Mouse (Mus musculus) stomach, embryonic 14.5 days (tissue): ENCODE measurements around the gene Zfp282. TPM values are rescaled to one million over a fixed set of nuclear protein-coding genes. Genes with fewer than 3 reads are reported as not detected.

ENCODE experiments used
- ATAC-seq: fragments of 200-750 bp; cut with Nextera tagmentation; 2 replicates; pipeline ENCODE4 v1.8.0; 2017; ENCODE audit warnings: low read depth, moderate TSS enrichment; ENCODE audit not compliant: insufficient number of reproducible peaks, insufficient read depth, low FRiP score
- H3K27ac ChIP-seq: fragments of 300-500 bp; sonication (generic); 2 replicates; pipeline ENCODE4 v1.5.1; 2014; ENCODE audit warnings: mild to moderate bottlenecking, low read length, moderate library complexity, mixed read lengths
- H3K27me3 ChIP-seq: fragments of 300-500 bp; sonication (generic); 2 replicates; pipeline ENCODE4 v1.6.1; 2014; ENCODE audit warnings: low read length, control low read depth, mixed read lengths; ENCODE audit not compliant: control insufficient read depth, insufficient read depth
- H3K36me3 ChIP-seq: fragments of 300-500 bp; sonication (generic); 2 replicates; pipeline ENCODE4 v1.6.1; 2014; ENCODE audit warnings: mild to moderate bottlenecking, control low read depth, low read length, moderate library complexity, mixed read lengths; ENCODE audit not compliant: control insufficient read depth, insufficient read depth
- H3K4me1 ChIP-seq: fragments of 300-500 bp; sonication (generic); 2 replicates; pipeline ENCODE4 v1.6.1; 2014; ENCODE audit warnings: low read length, control low read depth, mixed read lengths; ENCODE audit not compliant: control insufficient read depth, insufficient read depth
- H3K4me2 ChIP-seq: fragments of 300-500 bp; sonication (generic); replicated peaks from 2 replicates; pipeline ENCODE4 v1.6.1; 2014; ENCODE audit warnings: low read depth, low read length, control low read depth
- H3K4me3 ChIP-seq: fragments of 300-500 bp; sonication (generic); 2 replicates; pipeline ENCODE4 v1.5.1; 2014; ENCODE audit warnings: low read depth, low read length, control low read depth
- H3K9ac ChIP-seq: fragments of 300-500 bp; sonication (generic); replicated peaks from 2 replicates; pipeline ENCODE4 v1.6.1; 2014; ENCODE audit warnings: low read depth, mild to moderate bottlenecking, control low read depth, low read length, moderate library complexity, mixed read lengths
- H3K9me3 ChIP-seq: fragments of 300-500 bp; sonication (generic); 2 replicates; pipeline ENCODE4 v1.6.1; 2016; ENCODE audit warnings: low read depth, low read length, control low read depth; ENCODE audit not compliant: control insufficient read depth
- WGBS: fragments of 180-500 bp; shearing (Covaris S2); extraction: QIAGEN DNeasy Blood & Tissue Kit; methylation state at CpG from one replicate; pipeline ENCODE4 v1.1.7; 2014; 5-methylcytosine and 5-hydroxymethylcytosine counted together
- polyA plus RNA-seq: library from polyadenylated mRNA; unstranded; fragments of >200 nt; fragmentation: Nextera tagmentation; extraction: Ambion mirVana; gene quantifications from 2 replicates; pipeline ENCODE4 v1.2.1, GENCODE M21; 2014

Gene Zfp282
- 13.4 and 13.8 TPM in 2 replicates for polyA plus RNA-seq

- WGBS: 7% methylated on average over 9 of the region's 9 CpGs
- peaks cover 14% of the 10 kb centered on the region for H3K4me1 ChIP-seq
- H3K4me2 ChIP-seq: peak within 1 kb of the TSS; percentile 86
- H3K27ac ChIP-seq: peak within 1 kb of the TSS; percentile 98
- no peaks in the 10 kb centered on the region for H3K27me3 ChIP-seq
- H3K36me3 ChIP-seq: peaks cover 18% of the 10 kb centered on the region
- H3K9ac ChIP-seq: peak within 1 kb of the TSS; percentile 77
- H3K9me3 ChIP-seq: no peaks in the 10 kb centered on the region
- no peak for ATAC-seq
- H3K4me3 ChIP-seq: peak within 1 kb of the TSS; percentile 81
Measured at GRCm38 (mm10) chr6:47877058-47877457, at the start of gene Zfp282. Gene Zfp282 (plus strand): TSS chr6:47877204.

GRCm38 (mm10) chr6:47827462-47827861, 49.5 kb upstream of the Zfp282 start:
- Histone ChIP-seq H3K4me3 (no peak overlapping the region), H3K27me3 (no peaks in the 10 kb centered on the region), H3K4me2 (no peak overlapping the region), H3K9me3 (no peaks in the 10 kb centered on the region), H3K27ac (no peak overlapping the region), H3K9ac (no peak overlapping the region), H3K36me3 (peaks cover 8% of the 10 kb centered on the region; the same call in 1 of the 2 replicates), H3K4me1 (no peaks in the 10 kb centered on the region)
- no peak for ATAC-seq
- WGBS: 88% methylated on average over 4 of the region's 4 CpGs

- no peak for ATAC-seq
- H3K27ac ChIP-seq: no peak overlapping the region
- 0 out of 2 replicates have a peak overlapping the region, but pooled peaks have one; percentile 56 for H3K4me2 ChIP-seq
- H3K4me1 ChIP-seq: no peaks in the 10 kb centered on the region
- H3K4me3 ChIP-seq: no peak overlapping the region
- peaks cover 7% of the 10 kb centered on the region; the same call in 1 of the 2 replicates for H3K36me3 ChIP-seq
- WGBS: 36% methylated on average over 1 of the region's 1 CpGs
- no peaks in the 10 kb centered on the region for H3K9me3 ChIP-seq
- no peaks in the 10 kb centered on the region for H3K27me3 ChIP-seq
- H3K9ac ChIP-seq: no peak overlapping the region
Measured at GRCm38 (mm10) chr6:47828950-47829349, 48.1 kb upstream of the Zfp282 start.

- H3K27ac ChIP-seq: peak within 1 kb of the TSS; percentile 58; the same call in 1 of the 2 replicates
- H3K9ac ChIP-seq: peak within 1 kb of the TSS; percentile 72
- H3K4me3 ChIP-seq: peak within 1 kb of the TSS; percentile 91
- H3K9me3 ChIP-seq: no peaks in the 10 kb centered on the region
- 1% methylated on average over 63 of the region's 64 CpGs for WGBS
- peak within 1 kb of the TSS; percentile 56 for H3K4me2 ChIP-seq
- no peaks in the 10 kb centered on the region for H3K27me3 ChIP-seq
- H3K36me3 ChIP-seq: peaks cover 2% of the 10 kb centered on the region; the same call in 1 of the 2 replicates
- peak; percentile 90 for ATAC-seq
- H3K4me1 ChIP-seq: no peaks in the 10 kb centered on the region
Measured at GRCm38 (mm10) chr6:47830104-47831078, 46.6 kb upstream of the Zfp282 start, which contains the start of gene Zfp786. Gene Zfp786 (minus strand): TSS chr6:47830867.

- 0 out of 2 replicates have a peak, but pooled peaks cover 3% of the 10 kb centered on the region for H3K4me1 ChIP-seq
- H3K9ac ChIP-seq: no peak overlapping the region
- H3K4me3 ChIP-seq: no peak overlapping the region
- no peaks in the 10 kb centered on the region for H3K27me3 ChIP-seq
- no peaks in the 10 kb centered on the region for H3K9me3 ChIP-seq
- H3K27ac ChIP-seq: no peak overlapping the region
- ATAC-seq: no peak
- 79% methylated on average over 1 of the region's 1 CpGs for WGBS
- no peaks in the 10 kb centered on the region for H3K36me3 ChIP-seq
- no peak overlapping the region for H3K4me2 ChIP-seq
Measured at GRCm38 (mm10) chr6:47832220-47832619, 44.8 kb upstream of the Zfp282 start.

- Histone ChIP-seq H3K36me3 (no peaks in the 10 kb centered on the region), H3K9me3 (no peaks in the 10 kb centered on the region), H3K4me2 (peak within 1 kb of the TSS; percentile 58), H3K27ac (peak within 1 kb of the TSS; percentile 95), H3K4me1 (0 out of 2 replicates have a peak, but pooled peaks cover 5% of the 10 kb centered on the region), H3K4me3 (peak within 1 kb of the TSS; percentile 98), H3K9ac (peak within 1 kb of the TSS; percentile 89), H3K27me3 (no peaks in the 10 kb centered on the region)
- WGBS: under 1% methylated on average over 52 of the region's 52 CpGs
- peak; percentile 95 for ATAC-seq
Measured at GRCm38 (mm10) chr6:47835482-47835983, 41.5 kb upstream of the Zfp282 start, which contains the start of gene Zfp398. Gene Zfp398 (plus strand): TSS chr6:47835661.

- Histone ChIP-seq H3K4me3 (peak overlapping the region; percentile 98), H3K27ac (peak overlapping the region; percentile 95), H3K4me2 (peak overlapping the region; percentile 58), H3K36me3 (no peaks in the 10 kb centered on the region), H3K9me3 (no peaks in the 10 kb centered on the region), H3K9ac (peak overlapping the region; percentile 89), H3K27me3 (no peaks in the 10 kb centered on the region), H3K4me1 (0 out of 2 replicates have a peak, but pooled peaks cover 5% of the 10 kb centered on the region)
- ATAC-seq: peak; percentile 64
- WGBS: under 1% methylated on average over 49 of the region's 49 CpGs
Measured at GRCm38 (mm10) chr6:47835984-47836521, 41.0 kb upstream of the Zfp282 start.

GRCm38 (mm10) chr6:47837630-47838029, 39.4 kb upstream of the Zfp282 start:
- no peak overlapping the region for H3K9ac ChIP-seq
- no peak overlapping the region for H3K27ac ChIP-seq
- no peaks in the 10 kb centered on the region for H3K9me3 ChIP-seq
- H3K27me3 ChIP-seq: no peaks in the 10 kb centered on the region
- no peak overlapping the region for H3K4me2 ChIP-seq
- H3K4me1 ChIP-seq: 0 out of 2 replicates have a peak, but pooled peaks cover 5% of the 10 kb centered on the region
- no peak for ATAC-seq
- H3K36me3 ChIP-seq: no peaks in the 10 kb centered on the region
- WGBS: 76% methylated on average over 2 of the region's 2 CpGs
- no peak overlapping the region for H3K4me3 ChIP-seq
